Mouse (Mus musculus) midbrain, postnatal 0 days (tissue): Measurements from ENCODE around the gene Olfr1312. TPM values are rescaled to one million over a fixed set of nuclear protein-coding genes. Genes with fewer than 3 reads are reported as not detected.
"Not testable (repeated sequence)": the region's sequence is repeated elsewhere in the genome, so short reads cannot be mapped to it uniquely, and the experiment has no call there.

ENCODE experiments used
- ATAC-seq: fragments of 200-750 bp; cut with Nextera tagmentation; 2 replicates; pipeline ENCODE4 v1.8.0; 2017; ENCODE audit warnings: moderate number of reproducible peaks, mild to moderate bottlenecking, moderate TSS enrichment, moderate library complexity; ENCODE audit not compliant: low FRiP score
- DNase-seq: peaks from one replicate; pipeline ENCODE4 v3.0.0-alpha.2; 2015; ENCODE audit warnings: low spot score
- H3K27ac ChIP-seq: fragments of 300-500 bp; sonication (generic); 2 replicates; pipeline ENCODE4 v1.5.1; 2014; ENCODE audit warnings: low read depth, mild to moderate bottlenecking, low read length, mixed read lengths
- H3K27me3 ChIP-seq: fragments of 300-500 bp; sonication (generic); 2 replicates; pipeline ENCODE4 v1.6.1; 2014; ENCODE audit warnings: low read length, control low read depth, mixed read lengths; ENCODE audit not compliant: insufficient read depth
- H3K36me3 ChIP-seq: fragments of 300-500 bp; sonication (generic); 2 replicates; pipeline ENCODE4 v1.6.1; 2014; ENCODE audit warnings: low read length, control low read depth, mixed read lengths; ENCODE audit not compliant: insufficient read depth
- H3K4me1 ChIP-seq: fragments of 300-500 bp; sonication (generic); 2 replicates; pipeline ENCODE4 v1.6.1; 2014; ENCODE audit warnings: mild to moderate bottlenecking, control low read depth, antibody characterized with exemption, low read length, mixed read lengths; ENCODE audit not compliant: insufficient read depth
- H3K4me2 ChIP-seq: fragments of 300-500 bp; sonication (generic); 2 replicates; pipeline ENCODE4 v1.6.1; 2014; ENCODE audit warnings: low read depth, mild to moderate bottlenecking, low read length, mixed read lengths; ENCODE audit not compliant: poor library complexity, severe bottlenecking
- H3K4me3 ChIP-seq: fragments of 300-500 bp; sonication (generic); 2 replicates; pipeline ENCODE4 v1.5.1; 2014; ENCODE audit warnings: low read depth, mild to moderate bottlenecking, low read length, moderate library complexity
- H3K9ac ChIP-seq: fragments of 300-500 bp; sonication (generic); replicated peaks from 2 replicates; pipeline ENCODE4 v1.6.1; 2014; ENCODE audit warnings: mild to moderate bottlenecking, low read length, moderate library complexity, mixed read lengths; ENCODE audit not compliant: poor library complexity, severe bottlenecking
- H3K9me3 ChIP-seq: fragments of 300-500 bp; sonication (generic); 2 replicates; pipeline ENCODE4 v1.6.1; 2016; ENCODE audit warnings: low read length, control low read depth
- CTCF ChIP-seq: IDR thresholded peaks from 2 replicates; pipeline ENCODE4 v1.5.1; 2016; ENCODE audit warnings: antibody characterized with exemption, mild to moderate bottlenecking
- WGBS: fragments of 180-500 bp; shearing (Covaris S2); extraction: QIAGEN DNeasy Blood & Tissue Kit; methylation state at CpG from one replicate; pipeline ENCODE4 v1.1.7; 2014; 5-methylcytosine and 5-hydroxymethylcytosine counted together
- polyA plus RNA-seq: library from polyadenylated mRNA; unstranded; fragments of >200 nt; fragmentation: Nextera tagmentation; extraction: Ambion mirVana; gene quantifications from 2 replicates; pipeline ENCODE4 v1.2.1, GENCODE M21; 2015
- total RNA-seq: library from RNA; depleted of rRNA; stranded (reverse); fragments of >200 nt; gene quantifications from 2 replicates; pipeline ENCODE4 v1.2.3, GENCODE M21; 2014; rRNA removed

The Olfr1312 gene
- total RNA-seq (not detected in 2 replicates), polyA plus RNA-seq (not detected in 2 replicates)

DNA sequence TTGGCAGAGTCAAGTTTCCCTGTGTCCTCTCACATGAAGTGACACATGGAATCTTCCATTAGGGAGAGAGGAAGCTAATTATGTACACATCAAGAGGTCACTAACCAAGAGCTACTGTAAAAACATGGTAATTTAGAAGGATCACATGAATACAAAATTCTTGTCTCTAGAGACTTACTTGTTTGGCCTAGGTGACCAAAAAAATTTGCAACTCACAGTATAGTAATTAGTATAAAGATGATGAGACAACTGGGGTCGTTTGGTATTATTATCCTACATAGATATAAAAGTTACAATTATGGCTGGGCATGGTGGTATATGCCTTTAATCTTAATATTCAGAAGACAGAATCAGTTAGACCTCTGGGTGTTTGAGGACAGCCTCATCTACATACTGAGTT lies at the start of gene Olfr1312:
TSS of gene Olfr1312 (minus strand) at position 101 of the 400 bp plus-strand sequence.
- TF ChIP-seq CTCF = no peak

DNA sequence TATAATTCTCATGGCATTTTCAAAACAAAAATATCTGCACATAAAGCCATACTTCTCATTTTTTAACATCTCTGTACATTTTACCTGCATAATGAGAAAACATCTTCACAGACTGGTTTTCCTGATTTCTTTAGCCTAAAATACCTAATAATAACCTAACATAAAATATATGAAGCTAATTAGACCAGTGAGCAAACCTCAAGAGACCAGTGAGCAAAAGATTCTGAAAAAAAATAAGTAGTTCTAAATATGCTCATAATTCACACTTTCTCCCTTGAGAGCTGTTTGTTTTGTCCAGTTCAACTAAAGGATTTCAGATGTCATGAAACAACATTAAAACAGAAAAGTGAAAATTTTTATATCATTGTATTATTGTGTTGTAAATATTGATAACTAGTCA lies 46.6 kb upstream of the Olfr1312 start, which contains the start of gene Olfr1314:
TSS of gene Olfr1314 (minus strand) at position 101 of the 400 bp plus-strand sequence.
- H3K9ac ChIP-seq = no peak within 1 kb of the TSS
- H3K36me3 ChIP-seq = no peaks in the 10 kb centered on the region
- no peak for TF ChIP-seq CTCF
- H3K27ac ChIP-seq = no peak within 1 kb of the TSS
- no peak within 1 kb of the TSS for H3K4me2 ChIP-seq
- H3K4me3 ChIP-seq = no peak within 1 kb of the TSS
- ATAC-seq (no peak), DNase-seq (no peak)
- no peaks in the 10 kb centered on the region for H3K27me3 ChIP-seq
- no peaks in the 10 kb centered on the region for H3K9me3 ChIP-seq
- no peaks in the 10 kb centered on the region for H3K4me1 ChIP-seq

More for the DNA sequence above, at the start of gene Olfr1312:
- Histone ChIP-seq H3K9ac (no peak within 1 kb of the TSS), H3K27ac (no peak within 1 kb of the TSS), H3K9me3 (no peaks in the 10 kb centered on the region), H3K36me3 (no peaks in the 10 kb centered on the region), H3K4me3 (no peak within 1 kb of the TSS), H3K4me2 (no peak within 1 kb of the TSS), H3K4me1 (no peaks in the 10 kb centered on the region), H3K27me3 (no peaks in the 10 kb centered on the region)
- ATAC-seq (no peak), DNase-seq (no peak)
- WGBS = 24% methylated on average over 1 of the region's 1 CpGs

DNA sequence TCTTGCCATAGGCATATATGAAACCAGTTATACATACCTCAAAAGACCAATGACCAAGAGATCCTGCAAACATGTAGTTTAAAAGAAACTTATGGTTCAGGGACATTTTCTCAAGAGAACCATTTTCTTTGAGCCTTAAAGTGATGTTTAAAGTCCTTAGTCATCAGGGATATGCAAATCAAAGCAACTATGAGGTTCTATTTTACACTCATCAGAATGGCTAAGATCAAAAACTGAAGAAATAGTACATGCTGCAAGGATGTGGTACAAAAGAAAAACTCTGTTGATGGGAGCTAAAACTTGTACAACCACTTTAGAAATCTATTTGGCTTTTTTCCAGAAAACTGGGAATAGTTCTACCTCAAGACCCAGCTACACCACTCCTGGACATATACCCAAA lies 27.7 kb upstream of the Olfr1312 start, which contains the start of gene Olfr1313:
TSS of gene Olfr1313 (minus strand) at position 101 of the 400 bp plus-strand sequence.
- H3K9ac ChIP-seq = no peak within 1 kb of the TSS
- H3K9me3 ChIP-seq = no peaks in the 10 kb centered on the region
- no peaks in the 10 kb centered on the region for H3K4me1 ChIP-seq
- no peak for ATAC-seq
- no peak for TF ChIP-seq CTCF
- H3K4me2 ChIP-seq = no peak within 1 kb of the TSS
- no peaks in the 10 kb centered on the region for H3K36me3 ChIP-seq
- DNase-seq = no peak
- no peak within 1 kb of the TSS for H3K27ac ChIP-seq
- H3K27me3 ChIP-seq = no peaks in the 10 kb centered on the region
- no peak within 1 kb of the TSS for H3K4me3 ChIP-seq

DNA sequence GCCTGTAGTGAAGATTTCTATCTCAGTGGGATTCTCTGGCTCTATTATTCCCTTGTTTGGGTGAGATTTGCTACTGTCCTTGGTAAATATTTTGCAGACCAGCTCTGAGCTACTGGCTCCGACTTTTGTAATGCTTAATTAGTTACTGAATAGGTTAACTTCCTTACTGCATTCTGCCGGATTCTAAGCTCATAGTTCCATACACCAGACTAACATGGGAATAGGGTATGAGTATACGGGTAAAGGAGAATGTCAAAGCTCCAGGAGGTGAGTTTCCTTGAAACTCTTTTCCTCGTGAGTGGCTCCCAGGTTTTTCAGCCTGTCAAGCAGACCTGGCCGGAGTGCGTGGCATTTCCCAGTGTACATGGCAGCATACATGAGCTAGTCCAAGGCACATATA lies 23.1 kb downstream of the Olfr1312 start:
- not testable (repeated sequence) for ATAC-seq, H3K36me3 ChIP-seq, H3K4me3 ChIP-seq, H3K4me2 ChIP-seq, H3K9ac ChIP-seq, H3K9me3 ChIP-seq, DNase-seq, H3K27me3 ChIP-seq, H3K4me1 ChIP-seq, H3K27ac ChIP-seq
- 53% methylated on average over 6 of the region's 6 CpGs for WGBS

DNA sequence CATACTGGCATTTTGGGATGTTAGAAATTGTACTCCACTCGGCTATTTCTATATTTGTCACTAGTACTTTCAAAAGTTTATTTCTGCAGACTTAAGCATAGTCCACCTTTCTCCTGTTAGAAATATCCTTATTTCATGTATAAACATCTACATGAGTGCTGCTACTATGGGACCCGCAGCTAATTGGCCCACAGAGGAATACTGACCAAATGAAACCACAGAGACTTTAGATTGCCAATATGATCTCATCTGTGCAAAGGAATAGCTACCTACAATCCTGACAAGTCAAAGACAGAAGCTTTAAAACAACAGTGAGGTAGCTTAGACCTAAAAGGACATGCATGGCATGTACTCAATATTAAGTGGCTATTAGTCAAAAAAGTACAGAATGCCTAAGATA lies 25.7 kb downstream of the Olfr1312 start, which contains the start of gene Olfr1311:
TSS of gene Olfr1311 (minus strand) at position 101 of the 400 bp plus-strand sequence.
- Histone ChIP-seq H3K9ac (no peak within 1 kb of the TSS), H3K27ac (no peak within 1 kb of the TSS), H3K4me3 (no peak within 1 kb of the TSS), H3K9me3 (no peaks in the 10 kb centered on the region), H3K4me1 (no peaks in the 10 kb centered on the region), H3K36me3 (no peaks in the 10 kb centered on the region), H3K4me2 (no peak within 1 kb of the TSS), H3K27me3 (no peaks in the 10 kb centered on the region)
- ATAC-seq (no peak), DNase-seq (no peak)
- no peak for TF ChIP-seq CTCF
- 94% methylated on average over 2 of the region's 2 CpGs for WGBS

DNA sequence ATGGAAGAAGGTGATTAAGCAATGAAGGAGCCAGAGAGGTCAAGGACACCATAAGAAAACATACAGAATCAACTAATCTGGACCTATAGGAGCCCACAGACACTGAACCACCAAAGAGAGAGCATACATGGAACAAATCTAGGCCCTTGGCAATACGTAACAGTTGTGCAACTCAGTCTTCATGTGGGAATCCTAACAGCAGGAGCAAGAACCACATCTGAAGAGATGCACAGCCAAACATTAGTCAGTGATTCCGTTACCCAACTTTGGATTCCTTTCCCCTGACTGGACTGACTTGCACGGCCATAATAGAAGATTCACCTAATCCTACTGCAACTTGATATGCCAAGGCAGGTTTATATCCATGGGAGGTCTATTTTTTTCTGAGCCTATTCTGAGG lies 35.1 kb downstream of the Olfr1312 start:
- DNase-seq = no peak
- no peak for TF ChIP-seq CTCF
- Histone ChIP-seq H3K4me3 (no peak overlapping the region), H3K27me3 (no peaks in the 10 kb centered on the region), H3K9me3 (no peaks in the 10 kb centered on the region), H3K27ac (no peak overlapping the region), H3K4me1 (no peaks in the 10 kb centered on the region), H3K36me3 (no peaks in the 10 kb centered on the region), H3K9ac (no peak overlapping the region), H3K4me2 (no peak overlapping the region)
- WGBS = 78% methylated on average over 3 of the region's 3 CpGs
- ATAC-seq = no peak
